Mouse (Mus musculus) adrenal gland, postnatal 36 days (tissue): ENCODE measurements around the gene Akap6. TPM values are rescaled to one million over a fixed set of nuclear protein-coding genes. Genes with fewer than 3 reads are reported as not detected.

Experiments used
- DNase-seq, 2 experiments: peaks; one replicate each; pipeline ENCODE4 v3.0.0; 2021; ENCODE audit warnings: mixed read lengths in 1 of 2
- total RNA-seq, 2 experiments: library from RNA; stranded (reverse); gene quantifications; 2 replicates each; pipeline ENCODE4 v1.2.3; 2021

Akap6 gene
- total RNA-seq, 2 experiments from 2014 or later, result 2.1 TPM

DNA sequence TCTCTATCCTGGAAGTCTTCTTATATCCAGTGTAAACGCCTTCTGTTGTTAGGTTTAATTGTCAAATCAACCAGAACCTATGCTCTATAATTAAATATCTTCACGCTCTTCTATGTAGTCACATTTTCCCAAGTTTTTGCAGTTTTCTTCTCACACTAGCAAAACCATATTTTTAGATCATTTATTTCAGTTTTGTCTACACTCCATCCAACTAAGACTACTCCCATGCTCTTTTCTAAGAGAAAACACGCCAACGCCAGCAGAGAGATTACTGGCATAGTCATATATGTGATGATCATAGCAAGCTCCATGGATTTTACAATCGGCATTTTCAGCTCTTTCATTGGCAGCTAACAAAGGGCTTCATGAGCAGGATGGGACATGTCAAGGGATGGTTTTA is 341.5 kb downstream of the Akap6 start:
- DNase-seq, result no peak

DNA sequence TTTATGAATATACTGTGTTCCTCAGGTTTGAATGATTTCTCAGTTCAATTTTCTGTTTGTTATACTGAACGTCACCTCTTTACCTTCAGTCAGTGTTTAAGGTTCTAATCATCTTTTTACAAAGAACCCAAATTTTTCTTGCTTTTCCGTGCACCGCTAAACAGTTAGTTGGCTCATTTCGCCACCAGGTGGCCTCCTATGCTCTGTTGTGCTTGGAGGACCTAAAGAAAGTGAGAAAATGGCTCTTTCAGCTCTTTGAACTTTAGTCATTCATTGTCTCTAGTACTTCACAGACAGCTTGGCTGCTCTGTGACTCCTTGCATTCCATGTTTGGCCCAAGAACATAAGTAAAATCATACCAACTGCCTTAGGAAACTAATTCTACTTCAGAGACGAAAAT is 343.6 kb downstream of the Akap6 start:
- DNase-seq, result peak; percentile 53 to 71

DNA sequence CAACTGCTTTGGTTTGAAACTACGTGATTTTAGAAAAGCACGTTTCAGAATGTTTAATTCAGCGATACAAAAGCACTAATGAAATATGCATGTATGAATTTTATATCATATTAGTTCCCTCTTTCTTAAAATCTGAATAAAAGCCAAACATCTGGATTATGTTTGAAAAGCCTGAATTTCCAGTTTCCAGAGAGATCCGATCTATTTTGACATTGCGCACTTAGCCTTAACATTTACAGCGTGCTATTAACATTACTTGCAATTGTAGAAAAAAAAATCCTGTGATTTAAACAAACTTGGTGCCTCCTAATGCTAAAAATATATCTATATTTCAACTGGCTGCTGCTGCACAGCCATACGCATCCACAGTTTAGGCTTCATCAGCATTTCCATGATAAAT is 358.4 kb downstream of the Akap6 start:
- no peak for DNase-seq

DNA sequence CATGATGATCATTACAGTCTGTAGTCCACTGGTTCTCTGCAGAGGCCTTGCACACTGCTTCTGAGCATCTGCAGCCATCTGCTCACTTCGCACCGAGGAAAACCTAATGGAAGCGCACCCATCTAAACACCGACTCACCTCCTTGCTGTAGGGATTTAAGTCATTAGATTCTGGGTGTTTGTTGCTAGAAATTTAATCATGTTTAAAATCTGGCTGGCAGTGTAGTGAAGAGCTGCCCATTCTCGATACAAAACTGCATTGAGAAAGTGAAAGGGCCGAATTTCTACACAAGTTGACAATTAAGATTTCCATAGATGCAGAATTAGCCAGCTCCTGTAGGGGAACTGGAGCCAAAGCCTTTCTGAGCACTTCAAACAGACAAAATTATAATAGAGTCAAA is 361.7 kb downstream of the Akap6 start:
- no peak for DNase-seq

DNA sequence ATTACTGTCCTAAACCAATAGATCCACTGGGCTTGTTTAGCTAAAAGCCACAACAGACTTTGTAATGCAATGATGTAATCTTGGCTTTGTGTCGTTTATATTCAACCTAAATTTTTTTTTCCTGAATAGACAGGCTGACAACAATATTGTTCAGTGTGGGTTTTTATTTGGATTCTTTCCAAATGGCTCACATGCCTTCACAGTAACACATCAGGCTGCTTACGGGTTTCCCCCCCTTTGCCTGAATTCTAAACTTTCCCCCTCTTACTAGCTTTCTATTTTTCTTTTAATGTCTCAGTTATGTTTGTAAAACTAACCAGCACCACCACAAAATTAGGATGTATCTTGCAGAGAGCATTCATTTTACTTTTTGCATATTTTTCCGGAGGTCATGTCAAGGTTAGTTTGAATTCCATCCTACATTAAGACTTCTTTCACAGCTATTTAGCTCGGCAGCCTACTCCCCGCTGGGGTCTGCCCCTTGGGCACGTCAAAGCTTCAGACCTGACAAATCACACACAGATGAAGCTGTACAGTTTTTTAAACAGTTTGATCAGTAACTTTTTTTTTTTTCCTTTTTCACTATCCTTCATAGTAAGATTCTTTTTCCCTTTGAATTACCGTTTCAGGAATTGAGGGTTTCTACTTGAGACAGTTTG is 362.4 kb downstream of the Akap6 start:
- DNase-seq, result no peak

DNA sequence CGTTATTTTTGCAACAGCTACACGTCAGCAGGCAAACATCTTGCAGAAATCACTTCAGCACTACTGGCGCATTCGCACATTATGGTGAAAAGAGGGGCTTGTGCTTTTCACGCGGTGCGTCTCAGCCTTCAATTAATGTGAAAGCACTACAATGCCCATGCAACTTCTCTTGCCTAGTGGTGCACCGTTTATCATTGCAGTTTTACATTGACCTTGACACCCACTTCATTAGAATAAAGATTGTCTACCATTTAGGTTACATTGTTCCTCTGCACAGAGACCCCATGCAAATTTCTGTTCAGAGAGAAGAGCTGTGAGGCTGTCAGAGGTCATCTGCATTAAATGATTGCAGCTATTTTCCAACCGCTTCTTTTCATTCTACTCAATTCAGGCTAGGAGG is 363.8 kb downstream of the Akap6 start:
- DNase-seq, result no peak

DNA sequence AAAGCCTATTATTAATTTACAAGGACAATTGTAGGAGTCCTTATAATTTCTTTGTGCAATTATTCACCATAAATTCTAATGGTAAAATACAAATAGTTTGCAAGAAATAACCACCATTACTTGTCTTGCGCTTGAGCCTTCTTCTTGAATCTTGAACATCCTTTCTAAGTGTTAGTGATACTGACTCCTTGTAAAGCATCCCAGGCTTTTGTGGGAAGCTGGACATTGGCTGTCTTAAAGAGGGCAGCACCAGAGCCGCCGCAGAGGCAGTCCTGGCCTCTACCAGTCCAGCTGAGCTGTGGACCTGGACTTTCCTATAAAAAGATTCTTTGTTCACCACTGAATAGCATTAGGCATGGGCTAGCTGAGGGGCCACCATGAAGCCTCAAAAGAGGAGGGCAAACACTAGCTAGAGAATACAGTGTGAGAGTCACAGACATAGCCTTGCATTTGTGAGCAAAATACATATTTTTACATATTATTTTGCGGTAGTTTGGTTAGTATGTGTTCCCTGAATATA is 365.1 kb downstream of the Akap6 start:
- no peak for DNase-seq

DNA sequence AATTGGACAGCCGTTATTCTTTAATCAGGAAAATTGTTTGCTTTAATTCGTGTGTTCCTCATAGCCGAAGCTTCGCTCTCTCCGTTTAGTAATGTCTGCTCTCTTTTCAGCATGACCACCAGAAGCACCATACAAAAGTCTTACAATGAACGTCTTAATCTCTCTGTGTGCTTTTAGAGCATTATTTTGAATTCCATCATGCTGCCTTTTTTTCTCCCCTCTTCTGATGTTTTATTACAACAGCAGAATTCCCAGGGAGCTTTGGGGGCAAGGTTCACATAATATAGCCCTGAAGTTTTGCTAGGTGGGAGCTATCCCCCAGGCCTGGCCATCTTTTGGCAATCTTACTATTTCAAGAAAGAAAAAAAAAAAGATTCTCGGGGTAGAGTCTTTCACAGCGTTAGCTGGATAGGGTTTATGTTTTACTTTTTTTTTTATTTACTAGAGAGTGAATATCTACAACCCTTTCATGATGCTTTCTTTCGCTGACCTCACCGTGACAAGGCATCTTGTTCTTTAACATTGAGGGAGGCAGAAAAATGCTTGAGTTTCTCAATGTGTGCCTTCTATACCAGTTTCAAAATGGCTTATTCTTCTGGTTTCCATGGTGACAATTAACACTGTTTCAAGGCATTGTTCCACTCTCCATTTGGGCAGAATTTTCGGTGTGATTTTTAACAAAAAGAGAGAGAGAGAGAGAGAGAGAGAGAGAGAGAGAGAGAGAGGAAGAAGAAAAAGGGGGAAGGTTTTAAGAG is 366.0 kb downstream of the Akap6 start:
- DNase-seq, result no peak

DNA sequence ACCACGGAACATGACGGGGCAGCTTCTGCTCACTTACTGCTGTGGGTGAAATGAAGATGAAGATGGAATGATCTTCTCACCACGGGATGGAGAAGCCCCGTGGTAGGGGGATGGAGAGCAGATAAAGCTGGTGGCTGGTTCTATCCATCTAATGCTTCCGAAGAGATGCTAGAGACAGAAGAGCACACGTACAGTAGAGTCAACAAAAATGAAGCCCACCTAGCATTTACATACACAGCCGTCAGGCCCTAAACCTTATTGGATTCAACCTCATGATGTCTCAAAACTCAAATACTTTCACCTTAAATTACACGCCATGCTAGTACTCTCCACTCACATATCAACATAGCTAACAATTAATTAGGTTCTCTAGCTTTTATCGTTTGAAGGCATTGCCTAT is 367.1 kb downstream of the Akap6 start:
- DNase-seq, result no peak

DNA sequence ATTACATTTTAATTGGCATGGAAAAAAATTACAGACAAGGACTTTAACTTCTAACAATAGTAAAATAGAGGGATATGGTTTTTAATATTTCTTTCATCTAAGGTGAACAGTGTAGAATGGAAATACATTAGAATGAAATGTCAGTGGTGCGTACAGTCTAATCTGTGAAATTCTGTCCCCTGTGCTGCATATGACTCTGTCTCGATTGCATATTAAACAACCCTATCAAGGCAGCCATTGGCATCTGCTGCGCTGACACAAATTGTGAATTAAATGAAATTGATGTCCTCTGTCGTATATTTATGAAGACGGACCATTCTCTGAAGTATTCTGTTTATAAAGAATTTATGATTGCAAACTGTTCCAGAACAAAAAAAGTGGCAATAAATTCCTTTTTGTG is 371.7 kb downstream of the Akap6 start:
- no peak for DNase-seq

DNA sequence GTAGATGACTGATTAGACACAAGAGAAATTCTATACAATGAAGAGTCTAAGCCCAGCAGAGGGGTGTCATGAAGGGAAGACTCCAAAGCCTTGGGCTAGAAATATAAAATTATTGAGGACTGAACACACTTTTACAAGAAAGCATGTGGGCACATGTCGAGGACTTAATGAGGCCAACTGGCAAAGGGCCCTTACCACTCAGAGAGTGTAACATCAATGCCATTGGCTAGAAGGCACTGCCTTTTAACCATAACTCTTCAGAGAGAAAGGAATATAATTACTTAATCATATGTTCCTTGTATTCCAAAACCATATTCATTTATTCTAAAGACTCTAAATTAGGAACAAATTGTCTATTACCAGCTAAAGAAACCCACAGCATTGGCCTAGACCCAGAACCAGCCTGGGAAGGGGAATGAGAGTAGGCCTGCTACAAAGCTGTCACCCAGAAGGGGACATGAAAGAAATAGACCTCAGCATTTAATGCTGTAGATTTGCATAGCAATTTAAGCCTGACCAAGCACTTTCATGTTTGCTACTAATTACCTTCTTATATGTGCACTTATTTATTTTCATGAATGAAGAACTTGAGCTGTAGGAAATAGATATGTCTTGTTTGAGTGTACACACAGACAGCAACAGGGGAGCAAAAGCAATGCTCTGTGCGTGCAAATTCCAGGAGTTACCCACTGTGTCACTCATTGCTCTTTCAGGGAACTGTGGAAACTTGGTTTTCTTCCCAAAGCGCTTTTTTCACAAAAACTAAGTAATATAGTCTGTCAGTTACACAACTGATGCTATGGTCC is 377.6 kb downstream of the Akap6 start:
- DNase-seq, result no peak

DNA sequence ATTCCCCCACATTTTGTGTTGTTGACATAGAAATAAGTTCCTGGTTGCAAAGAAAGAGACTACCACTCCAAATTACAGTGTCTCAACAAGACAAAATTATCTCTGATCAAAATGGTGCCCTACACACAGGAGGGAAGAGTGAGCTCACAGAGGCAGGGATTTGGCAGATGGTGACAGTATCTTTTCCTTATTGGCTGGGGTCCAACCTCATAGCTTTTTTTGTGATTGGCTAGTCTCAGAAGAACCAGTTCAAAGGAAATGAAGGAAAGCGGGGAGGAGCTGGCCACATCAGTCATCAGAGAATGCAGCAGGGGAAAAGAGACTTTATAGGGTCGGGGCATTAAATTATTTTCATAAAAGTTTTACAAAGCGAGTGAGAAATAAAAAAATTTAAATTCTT is 386.6 kb downstream of the Akap6 start:
- no peak for DNase-seq

DNA sequence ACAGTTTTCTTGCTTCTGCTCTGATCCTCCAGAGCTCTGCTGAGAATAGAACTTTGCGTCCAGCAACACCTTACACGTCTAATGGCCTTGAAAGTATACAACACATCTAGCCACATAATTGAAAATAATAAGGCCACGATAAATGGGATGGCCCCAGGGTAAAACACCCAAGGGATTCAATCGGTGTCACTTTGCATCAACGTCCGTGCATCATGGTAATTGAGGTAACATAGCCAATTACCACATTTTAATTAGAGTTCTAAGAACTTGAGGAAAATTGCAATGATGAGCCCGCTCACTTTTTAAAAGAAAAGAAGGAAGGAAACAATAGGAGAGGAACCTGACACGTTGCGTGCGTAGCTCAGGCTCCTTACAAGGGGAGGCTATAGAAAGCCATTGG is 413.1 kb downstream of the Akap6 start:
- no peak for DNase-seq

DNA sequence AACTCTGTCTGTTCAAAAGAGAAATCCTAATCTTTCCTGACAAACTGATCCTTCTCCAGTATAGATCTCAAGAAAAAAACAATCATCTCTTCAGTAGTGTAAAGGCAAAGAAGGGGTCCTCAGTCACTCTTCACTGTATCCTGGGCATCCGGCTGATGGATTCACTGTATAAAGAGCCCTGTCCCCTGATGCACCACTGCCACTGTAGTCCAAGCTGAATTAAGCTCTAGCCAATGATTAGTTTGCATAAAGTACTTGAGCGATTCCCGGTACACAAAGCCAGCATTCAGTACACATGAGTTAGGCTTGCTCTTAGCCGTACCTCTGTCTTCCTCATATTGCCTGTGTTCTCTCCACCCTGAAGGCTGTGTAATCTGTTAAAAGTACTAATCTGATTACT is 420.2 kb downstream of the Akap6 start:
- DNase-seq, result no peak

DNA sequence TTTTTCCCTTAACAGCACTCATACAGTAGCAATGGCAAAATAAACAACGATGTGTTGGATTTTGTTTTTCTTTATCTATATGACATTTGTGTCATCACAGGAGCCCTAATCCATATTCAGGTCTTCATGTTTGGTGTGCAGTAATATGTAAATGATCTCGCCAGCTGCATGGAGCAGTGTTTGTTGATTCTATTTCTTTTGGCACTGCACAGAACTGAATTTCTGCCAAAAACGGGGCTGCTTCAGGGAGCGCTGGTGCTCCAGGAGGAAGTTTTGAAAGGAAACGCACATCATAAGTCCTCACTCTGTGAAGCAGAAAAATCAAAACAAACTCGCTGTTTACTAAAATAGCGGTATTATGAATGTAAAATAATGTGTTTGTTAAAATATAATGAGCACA is 424.9 kb downstream of the Akap6 start:
- DNase-seq, result peak in 1 of 2 experiments; percentile 20

DNA sequence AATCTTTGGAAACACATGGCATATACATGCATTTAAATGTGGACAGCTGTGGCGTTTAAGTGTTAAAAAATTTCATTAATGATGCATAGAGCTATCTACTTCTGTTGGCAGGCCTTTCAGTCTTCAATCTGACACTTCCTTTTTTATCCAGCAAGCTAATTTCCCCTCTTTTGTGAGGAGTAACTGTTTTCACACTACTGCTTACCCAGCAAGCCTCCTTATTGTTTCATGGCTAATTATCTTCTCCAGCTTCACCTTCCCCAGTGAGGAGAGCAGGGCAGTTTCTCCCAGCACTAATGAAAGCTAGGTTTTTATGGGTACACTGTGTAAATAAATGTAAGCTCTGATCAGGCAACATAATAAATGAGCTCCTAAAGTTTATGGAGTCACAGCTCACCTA is 425.5 kb downstream of the Akap6 start:
- DNase-seq, result no peak

DNA sequence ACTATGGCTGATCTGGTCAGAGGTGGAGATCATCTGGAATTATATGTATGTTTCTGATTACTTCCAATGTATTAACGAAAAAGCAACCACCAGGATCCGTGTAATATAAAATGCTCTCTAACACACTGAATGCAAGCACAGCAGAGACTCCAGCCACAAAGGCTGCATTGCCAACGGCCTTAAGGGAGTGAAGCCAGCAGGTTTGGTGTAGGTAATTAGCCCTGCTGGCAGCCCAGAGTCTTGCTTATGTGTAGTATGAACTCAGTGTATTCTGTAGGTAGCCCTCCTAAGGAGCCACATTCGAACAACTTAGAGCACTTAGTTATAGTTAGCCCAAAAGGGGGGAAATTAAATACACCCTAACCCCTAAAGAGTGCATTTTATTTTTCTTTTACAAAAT is 426.1 kb downstream of the Akap6 start:
- DNase-seq, result no peak

DNA sequence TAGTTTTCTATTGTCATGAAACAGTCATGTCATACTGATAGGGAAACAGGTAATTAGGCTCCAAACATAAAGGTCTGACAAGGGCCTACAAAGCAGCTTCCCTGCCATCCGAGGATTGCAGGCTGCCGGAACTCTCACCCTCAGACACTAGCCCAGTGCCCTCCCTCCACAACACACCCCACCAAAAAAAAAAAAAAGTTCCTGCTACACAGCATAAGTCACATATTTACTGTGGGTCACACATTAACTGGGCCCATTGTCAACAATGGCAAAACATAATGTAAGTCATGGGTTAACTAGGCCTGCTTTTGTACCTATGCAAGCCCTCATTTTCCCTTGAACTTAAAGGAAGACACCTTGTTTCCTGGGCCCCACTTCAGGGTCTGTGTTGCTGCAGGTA is 435.0 kb downstream of the Akap6 start:
- no peak for DNase-seq

DNA sequence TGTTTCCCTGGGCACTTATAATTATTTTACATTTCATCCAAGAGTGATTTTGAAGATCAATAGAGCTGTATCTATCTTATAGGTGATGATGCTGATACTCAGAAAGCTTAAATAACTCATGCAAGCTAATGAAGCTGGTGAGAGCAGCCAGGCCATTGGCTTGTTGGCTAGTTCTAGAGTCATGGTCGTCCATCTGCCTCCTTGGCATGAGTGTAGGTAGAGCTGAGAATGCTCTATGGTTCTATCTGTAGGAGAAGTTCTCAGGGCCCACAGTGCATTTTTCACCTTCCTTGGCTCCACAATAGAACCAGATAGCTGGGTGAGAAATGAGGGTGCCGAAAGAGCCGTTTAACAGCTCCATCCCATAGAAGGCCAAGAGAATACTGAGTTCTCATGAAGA is 438.1 kb downstream of the Akap6 start:
- no peak for DNase-seq

DNA sequence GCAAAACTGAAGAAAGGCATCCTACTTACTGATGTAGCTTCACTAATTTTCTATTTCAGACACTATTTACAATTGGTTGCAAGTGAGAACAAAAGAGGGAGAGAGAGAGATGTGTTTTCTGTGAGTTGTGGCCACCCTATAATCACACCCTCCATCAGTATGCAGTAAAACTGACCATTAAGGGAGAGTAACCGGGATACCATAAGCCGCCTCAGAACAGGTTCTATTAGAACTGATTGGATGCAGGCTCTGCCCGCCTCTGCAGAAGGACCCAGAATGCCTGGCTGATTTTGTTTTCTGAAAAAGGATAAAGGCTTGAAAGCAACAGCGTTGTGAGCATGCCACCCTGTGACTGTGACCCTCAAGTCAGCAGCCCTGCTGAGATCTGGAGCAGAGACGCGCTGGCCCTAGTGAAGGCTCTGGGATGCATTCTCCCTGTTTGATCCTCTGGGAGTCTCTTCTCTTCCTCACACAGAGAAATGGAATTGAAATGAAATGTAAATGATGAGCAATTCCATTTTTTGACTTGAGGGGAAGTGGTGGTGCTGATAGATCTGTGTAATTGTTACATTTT is 445.0 kb downstream of the Akap6 start:
- DNase-seq, result no peak

DNA sequence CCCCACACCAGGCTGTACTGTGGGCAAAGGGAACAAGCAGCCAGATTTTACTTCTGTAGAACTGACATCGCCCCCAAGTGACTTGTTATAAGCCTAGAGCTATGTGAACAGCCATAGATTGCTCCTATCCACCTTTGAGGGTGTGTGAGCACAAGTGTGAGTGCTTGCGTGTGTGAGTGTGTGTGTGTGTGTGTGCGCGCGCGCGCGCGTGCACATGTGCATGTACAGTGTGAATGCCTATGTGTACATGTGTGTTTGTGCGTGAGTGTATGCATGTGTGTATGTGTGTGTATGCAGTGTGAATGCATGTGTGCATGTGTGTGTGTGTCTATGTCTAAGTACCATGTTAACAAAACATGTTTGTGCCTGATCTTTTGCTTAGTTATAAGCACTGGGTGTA is 445.6 kb downstream of the Akap6 start:
- no peak for DNase-seq

DNA sequence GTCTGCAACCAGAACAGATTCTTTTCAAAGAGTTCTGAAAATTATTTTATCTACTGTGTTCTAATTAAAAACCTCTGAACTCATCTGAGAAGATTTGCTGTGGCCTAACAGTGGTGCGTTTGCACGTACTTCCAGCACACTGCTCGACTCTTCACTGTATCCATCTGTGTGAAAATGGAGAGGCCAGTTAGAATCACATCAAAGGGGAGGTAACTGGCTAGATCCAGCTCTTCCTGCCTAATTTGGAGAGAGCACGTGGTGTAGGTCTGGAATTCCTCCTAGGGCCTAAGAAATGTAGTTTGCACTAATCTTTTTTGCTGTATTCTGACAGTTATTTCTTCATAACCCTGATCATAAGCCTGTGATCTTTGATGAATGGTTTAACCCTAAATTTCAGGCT is 446.3 kb downstream of the Akap6 start:
- no peak for DNase-seq
